Mouse (Mus musculus): ENCODE measurements at regions not wholly inside any gene's neighbourhood (a gene's known extent, or its start where the extent isn't known, plus 50 kb on each side); places are given as distances from the start of the nearest gene placed in this dataset.
A peak's percentile ranks its signal among the peaks of the same experiment; 100 is the strongest.
"Not testable (repeated sequence)": the region's sequence is repeated elsewhere in the genome, so short reads cannot be mapped to it uniquely, and the experiment has no call there.

GRCm38 (mm10) chr16:93335322-93336111 lies 268.3 kb downstream of the Setd4 start:
- DNase-seq, result no peak

GRCm38 (mm10) chr16:93333654-93334053 lies 270.2 kb downstream of the Setd4 start:
- no peak for DNase-seq

GRCm38 (mm10) chr16:93328680-93329395 lies 275.0 kb downstream of the Setd4 start:
- peak in 1 of 2 experiments; percentile 31 for DNase-seq

GRCm38 (mm10) chr16:93324911-93325310 lies 279.0 kb downstream of the Setd4 start:
- no peak for DNase-seq

GRCm38 (mm10) chr16:93323172-93323571 lies 280.7 kb downstream of the Setd4 start:
- peak in 1 of 2 experiments; percentile 8 for DNase-seq

GRCm38 (mm10) chr16:93319581-93319980 lies 284.3 kb downstream of the Setd4 start:
- no peak for DNase-seq

- DNase-seq, result no peak
Observed at GRCm38 (mm10) chr16:93311644-93312043, 292.2 kb downstream of the Setd4 start.

GRCm38 (mm10) chr16:93308666-93309360 lies 295.1 kb downstream of the Setd4 start:
- DNase-seq, result no peak

- no peak for DNase-seq
Observed at GRCm38 (mm10) chr16:93306951-93307350, 296.9 kb downstream of the Setd4 start.

- not testable (repeated sequence) for DNase-seq
Observed at GRCm38 (mm10) chr16:93306140-93306539, 297.7 kb downstream of the Setd4 start.

GRCm38 (mm10) chr16:93294430-93294829 lies 309.4 kb downstream of the Setd4 start:
- DNase-seq, result no peak

GRCm38 (mm10) chr16:93292965-93293653 lies 310.8 kb downstream of the Setd4 start:
- DNase-seq, result peak; percentile 81 to 89

GRCm38 (mm10) chr16:93292181-93292834 lies 311.6 kb downstream of the Setd4 start:
- DNase-seq, result peak; percentile 17 to 54

- DNase-seq, result no peak
Observed at GRCm38 (mm10) chr16:93288036-93288435, 315.8 kb downstream of the Setd4 start.

- no peak for DNase-seq
Observed at GRCm38 (mm10) chr16:93287520-93287919, 316.3 kb downstream of the Setd4 start.

- no peak for DNase-seq
Observed at GRCm38 (mm10) chr16:93286816-93287215, 317.0 kb downstream of the Setd4 start.

- DNase-seq, result no peak
Observed at GRCm38 (mm10) chr16:93285191-93285590, 318.7 kb downstream of the Setd4 start.

- DNase-seq, result no peak
Observed at GRCm38 (mm10) chr16:93281715-93282114, 322.1 kb downstream of the Setd4 start.

GRCm38 (mm10) chr16:93272636-93273035 lies 331.2 kb downstream of the Setd4 start:
- no peak for DNase-seq

GRCm38 (mm10) chr16:93272146-93272545 lies 331.7 kb downstream of the Setd4 start:
- no peak for DNase-seq

- no peak for DNase-seq
Observed at GRCm38 (mm10) chr16:93264061-93264585, 339.7 kb downstream of the Setd4 start.
